Mouse (Mus musculus): ENCODE measurements around the gene Vgll4. TPM values are rescaled to one million over a fixed set of nuclear protein-coding genes. Genes with fewer than 3 reads are reported as not detected.

Vgll4 gene
- 10 to 100 TPM; 70.3 to 88.5 TPM for polyA plus RNA-seq (2017; shearing (Covaris generic))

DNA sequence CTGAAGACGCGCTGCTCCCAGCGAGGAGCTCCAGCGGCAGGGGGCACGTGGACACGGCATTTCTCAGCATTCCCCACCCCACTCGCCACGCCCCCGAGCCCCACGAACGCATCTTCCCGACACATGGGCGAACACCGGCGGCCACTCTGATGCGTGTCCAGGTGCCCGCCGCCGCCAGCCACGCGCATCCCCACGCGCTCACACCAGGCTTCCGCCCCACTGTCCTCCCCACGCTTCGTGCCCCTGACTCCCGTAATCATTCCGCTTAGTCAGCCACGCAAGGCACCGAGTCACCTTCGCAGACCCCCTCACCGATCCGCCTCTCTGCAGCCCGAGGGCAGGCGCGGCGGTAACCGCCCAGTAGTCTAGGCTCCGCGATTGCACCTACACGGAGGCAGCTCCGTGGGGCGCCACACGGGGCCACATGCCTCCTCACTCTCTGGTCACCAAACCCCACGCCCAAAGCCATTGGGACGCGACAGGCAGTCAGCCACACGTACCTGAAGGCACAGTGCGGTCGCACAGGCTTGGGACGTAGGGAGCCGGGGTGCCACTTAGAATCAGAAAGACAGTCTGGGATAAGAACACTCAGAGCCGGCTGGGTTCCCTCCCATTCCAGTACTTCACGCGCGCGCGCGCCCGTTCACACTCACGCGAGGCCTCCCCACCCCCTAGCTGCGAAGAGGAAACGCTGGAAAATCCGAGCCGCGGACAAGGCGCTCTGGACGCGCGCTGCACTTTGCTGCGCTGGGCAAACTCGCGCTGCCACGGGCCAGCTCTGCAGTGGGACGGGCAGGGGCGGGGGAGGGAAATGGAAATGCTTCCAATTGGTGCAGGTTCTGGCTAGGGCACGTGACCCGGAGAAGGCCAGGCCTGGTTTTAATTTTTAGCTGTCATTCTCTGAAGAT lies at the start of gene Vgll4:
TSS of gene Vgll4 (minus strand) at position 782 of the 908 bp plus-strand sequence.

Other genes with a start within 250 kb of the Vgll4 start
- 10 to 100 TPM; 37.7 to 53.9 TPM for gene Tamm41, start 67.9 kb upstream of the Vgll4 start, polyA plus RNA-seq (2017; shearing (Covaris generic))
- gene Syn2, start 164.9 kb upstream of the Vgll4 start, polyA plus RNA-seq (2017; shearing (Covaris generic)): under 1 TPM in 1 of 2 experiments, not detected in 1; 0.11 TPM

All from activated CD4-positive, CD25-positive, alpha-beta regulatory T cell (primary cell).